Mouse (Mus musculus): Measurements from ENCODE around the gene Uba7. TPM values are rescaled to one million over a fixed set of nuclear protein-coding genes. Genes with fewer than 3 reads are reported as not detected.

The Uba7 gene
- polyA plus RNA-seq, 1 experiment from 2014 or later: 43.8 TPM

GRCm38 (mm10) chr9:107935374-107935773 lies 39.9 kb upstream of the Uba7 start, which contains the start of gene Camkv:
Gene Camkv (plus strand): TSS chr9:107935674.
- ATAC-seq: no peak
- H3K4me3 ChIP-seq (ENCODE audit: low read depth, low read length): peak within 1 kb of the TSS; percentile 43
- peak within 1 kb of the TSS; percentile 50 for H3K9ac ChIP-seq (ENCODE audit: low read depth, low read length)
- H3K9me3 ChIP-seq (ENCODE audit: control insufficient read depth): no peaks in the 10 kb centered on the region
- peak within 1 kb of the TSS; percentile 87 for H3K4me2 ChIP-seq (replicated peaks; ENCODE audit: low read depth)
- WGBS: 39% methylated on average over 3 of the region's 3 CpGs
- H3K4me1 ChIP-seq (replicated peaks; ENCODE audit: control insufficient read depth, insufficient read depth, low read length): no peaks in the 10 kb centered on the region
- TF ChIP-seq CTCF (IDR thresholded peaks at IDR 0.05; ENCODE audit: low read depth): no peak
- no peak within 1 kb of the TSS for H3K27ac ChIP-seq (ENCODE audit: low read depth, low read length)
- no peaks in the 10 kb centered on the region for H3K36me3 ChIP-seq (ENCODE audit: control insufficient read depth, insufficient read depth)
- 0 out of 2 replicates have a peak, but pooled peaks cover 15% of the 10 kb centered on the region for H3K27me3 ChIP-seq (replicated peaks; ENCODE audit: control insufficient read depth, insufficient read depth, low read length)

DNA sequence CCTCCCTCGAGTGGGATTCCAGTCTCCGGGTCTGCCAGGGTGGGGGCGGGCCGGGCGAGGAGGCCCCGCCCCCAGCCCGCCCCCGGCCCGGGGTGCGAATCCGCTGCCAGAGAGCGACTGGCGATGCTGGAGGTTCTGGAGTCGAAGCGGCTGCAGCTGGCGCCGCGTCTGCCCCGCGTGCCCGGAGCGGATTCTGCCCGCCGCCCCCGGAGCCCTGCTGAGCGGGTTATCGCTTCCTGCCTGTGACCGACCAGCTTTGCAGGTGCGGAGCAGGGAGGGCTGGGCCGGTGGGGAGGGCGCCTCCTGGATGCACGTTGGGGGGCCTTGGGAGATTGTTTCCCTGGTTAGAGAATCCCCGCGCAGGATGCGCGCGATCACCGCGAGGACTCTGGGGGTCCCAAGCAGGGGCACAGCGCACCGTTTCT lies 39.5 kb upstream of the Uba7 start:
- ATAC-seq: no peak
- Histone ChIP-seq H3K4me2 (replicated peaks; ENCODE audit: low read depth) (peak overlapping the region; percentile 87), H3K27me3 (replicated peaks; ENCODE audit: control insufficient read depth, insufficient read depth, low read length) (0 out of 2 replicates have a peak, but pooled peaks cover 15% of the 10 kb centered on the region), H3K27ac (ENCODE audit: low read depth, low read length) (no peak overlapping the region), H3K9me3 (ENCODE audit: control insufficient read depth) (no peaks in the 10 kb centered on the region), H3K36me3 (ENCODE audit: control insufficient read depth, insufficient read depth) (no peaks in the 10 kb centered on the region), H3K4me3 (ENCODE audit: low read depth, low read length) (peak overlapping the region; percentile 43), H3K4me1 (replicated peaks; ENCODE audit: control insufficient read depth, insufficient read depth, low read length) (no peaks in the 10 kb centered on the region), H3K9ac (ENCODE audit: low read depth, low read length) (peak overlapping the region; percentile 50)
- TF ChIP-seq CTCF (IDR thresholded peaks at IDR 0.05; ENCODE audit: low read depth): no peak
- under 1% methylated on average over 41 of the region's 41 CpGs for WGBS

DNA sequence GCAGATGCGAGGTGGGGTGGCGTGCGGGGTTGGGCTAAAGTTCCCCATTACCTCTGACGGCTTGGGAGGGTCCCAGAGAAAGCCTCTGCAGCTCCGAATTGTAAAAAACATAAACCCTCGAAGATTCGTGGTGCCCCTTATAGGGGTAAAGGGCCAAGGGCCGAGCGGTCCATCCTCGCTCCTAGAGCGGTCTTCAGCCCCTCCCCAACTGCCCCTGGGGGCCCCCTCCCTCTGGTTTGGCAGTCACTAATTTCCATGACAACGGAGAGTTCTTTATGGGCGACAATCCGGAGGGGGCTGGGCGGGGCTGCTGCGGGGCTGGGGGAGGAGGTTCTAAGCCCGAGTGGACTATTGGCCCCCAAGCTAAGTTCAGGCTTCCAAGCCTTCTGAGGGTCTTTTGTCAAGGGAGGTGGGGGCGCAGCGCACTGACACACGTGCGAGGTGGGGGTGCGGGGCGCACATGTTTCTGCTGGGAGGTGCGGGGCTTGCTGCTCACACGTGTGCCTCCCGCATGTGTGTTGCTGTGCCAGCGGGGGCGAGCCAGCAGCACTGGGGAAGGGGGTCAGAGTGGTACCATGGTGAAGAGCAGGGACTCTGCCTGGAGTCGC lies 39.0 kb upstream of the Uba7 start:
- Histone ChIP-seq H3K9me3 (ENCODE audit: control insufficient read depth) (no peaks in the 10 kb centered on the region), H3K4me1 (replicated peaks; ENCODE audit: control insufficient read depth, insufficient read depth, low read length) (no peaks in the 10 kb centered on the region), H3K4me2 (replicated peaks; ENCODE audit: low read depth) (peak overlapping the region; percentile 87), H3K27me3 (replicated peaks; ENCODE audit: control insufficient read depth, insufficient read depth, low read length) (0 out of 2 replicates have a peak, but pooled peaks cover 15% of the 10 kb centered on the region), H3K4me3 (ENCODE audit: low read depth, low read length) (peak overlapping the region; percentile 43), H3K27ac (ENCODE audit: low read depth, low read length) (no peak overlapping the region), H3K36me3 (ENCODE audit: control insufficient read depth, insufficient read depth) (no peaks in the 10 kb centered on the region), H3K9ac (ENCODE audit: low read depth, low read length) (peak overlapping the region; percentile 50; the same call in 1 of the 2 replicates)
- WGBS: 13% methylated on average over 29 of the region's 29 CpGs
- no peak for TF ChIP-seq CTCF (IDR thresholded peaks at IDR 0.05; ENCODE audit: low read depth)
- no peak for ATAC-seq

GRCm38 (mm10) chr9:107936831-107937230 lies 38.5 kb upstream of the Uba7 start:
- 0 out of 2 replicates have a peak, but pooled peaks cover 15% of the 10 kb centered on the region for H3K27me3 ChIP-seq (replicated peaks; ENCODE audit: control insufficient read depth, insufficient read depth, low read length)
- no peaks in the 10 kb centered on the region for H3K4me1 ChIP-seq (replicated peaks; ENCODE audit: control insufficient read depth, insufficient read depth, low read length)
- no peaks in the 10 kb centered on the region for H3K9me3 ChIP-seq (ENCODE audit: control insufficient read depth)
- no peak overlapping the region for H3K9ac ChIP-seq (ENCODE audit: low read depth, low read length)
- no peaks in the 10 kb centered on the region for H3K36me3 ChIP-seq (ENCODE audit: control insufficient read depth, insufficient read depth)
- no peak for ATAC-seq
- 35% methylated on average over 3 of the region's 3 CpGs for WGBS
- TF ChIP-seq CTCF (IDR thresholded peaks at IDR 0.05; ENCODE audit: low read depth): no peak
- H3K4me2 ChIP-seq (replicated peaks; ENCODE audit: low read depth): no peak overlapping the region
- no peak overlapping the region for H3K4me3 ChIP-seq (ENCODE audit: low read depth, low read length)
- H3K27ac ChIP-seq (ENCODE audit: low read depth, low read length): no peak overlapping the region

- H3K36me3 ChIP-seq (ENCODE audit: control insufficient read depth, insufficient read depth): no peaks in the 10 kb centered on the region
- H3K27ac ChIP-seq (ENCODE audit: low read depth, low read length): no peak overlapping the region
- TF ChIP-seq CTCF (IDR thresholded peaks at IDR 0.05; ENCODE audit: low read depth): no peak
- no peaks in the 10 kb centered on the region for H3K9me3 ChIP-seq (ENCODE audit: control insufficient read depth)
- H3K4me3 ChIP-seq (ENCODE audit: low read depth, low read length): no peak overlapping the region
- 85% methylated on average over 31 of the region's 31 CpGs for WGBS
- H3K4me2 ChIP-seq (replicated peaks; ENCODE audit: low read depth): no peak overlapping the region
- no peak for ATAC-seq
- H3K27me3 ChIP-seq (replicated peaks; ENCODE audit: control insufficient read depth, insufficient read depth, low read length): no peaks in the 10 kb centered on the region
- no peak overlapping the region for H3K9ac ChIP-seq (ENCODE audit: low read depth, low read length)
- 0 out of 2 replicates have a peak, but pooled peaks cover 2% of the 10 kb centered on the region for H3K4me1 ChIP-seq (replicated peaks; ENCODE audit: control insufficient read depth, insufficient read depth, low read length)
Observed at GRCm38 (mm10) chr9:107947241-107948194, 27.8 kb upstream of the Uba7 start.

Data from intestine, postnatal 0 days (tissue).